Mouse (Mus musculus) right cerebral cortex, adult 2 months (tissue): Measurements from ENCODE around the gene Oxct1.
A peak's percentile ranks its signal among the peaks of the same experiment; 100 is the strongest.

Source experiments
- DNase-seq, 2 experiments: peaks; one replicate each; pipeline ENCODE4 v3.0.0; 2021 to 2022; ENCODE audit warnings: low spot score in 2 of 2

Gene Oxct1

GRCm38 (mm10) chr15:4105498-4105897 is 79.3 kb downstream of the Oxct1 start:
- DNase-seq, result no peak

GRCm38 (mm10) chr15:4119962-4120361 is 93.8 kb downstream of the Oxct1 start:
- no peak for DNase-seq

- DNase-seq, result no peak
Observed at GRCm38 (mm10) chr15:4124648-4125047, 98.5 kb downstream of the Oxct1 start.

GRCm38 (mm10) chr15:4138524-4138923 is 112.3 kb downstream of the Oxct1 start:
- DNase-seq, result no peak

- DNase-seq, result peak; percentile 51 to 69
Observed at GRCm38 (mm10) chr15:4139516-4139915, 113.3 kb downstream of the Oxct1 start.

- DNase-seq, result no peak
Observed at GRCm38 (mm10) chr15:4145352-4145751, 119.2 kb downstream of the Oxct1 start.

- no peak for DNase-seq
Observed at GRCm38 (mm10) chr15:4147700-4148099, 121.5 kb downstream of the Oxct1 start.

GRCm38 (mm10) chr15:4148649-4149389 is 122.6 kb downstream of the Oxct1 start:
- no peak for DNase-seq

GRCm38 (mm10) chr15:4154646-4155045 is 128.5 kb downstream of the Oxct1 start:
- no peak for DNase-seq

- DNase-seq, result no peak
Observed at GRCm38 (mm10) chr15:4167946-4168345, 141.8 kb downstream of the Oxct1 start.

- no peak for DNase-seq
Observed at GRCm38 (mm10) chr15:4171600-4171999, 145.4 kb downstream of the Oxct1 start.

- DNase-seq, result no peak
Observed at GRCm38 (mm10) chr15:4197913-4198312, 171.7 kb downstream of the Oxct1 start.
